Mouse (Mus musculus) neutrophil, adult 59 days (primary cell): ENCODE measurements around the gene Teddm1a. TPM values are rescaled to one million over a fixed set of nuclear protein-coding genes. Genes with fewer than 3 reads are reported as not detected.

ENCODE experiments used
- total RNA-seq, 2 experiments: library from RNA; stranded (reverse); gene quantifications; 1 replicate in 1 of 2; 2 replicates in 1 of 2; pipeline ENCODE4 v1.2.4; 2023

The Teddm1a gene
- total RNA-seq = not detected

GRCm38 (mm10) chr1:153891442-153891841 lies at the start of gene Teddm1a:
TSS of gene Teddm1a (plus strand) at chr1:153891742.

GRCm38 (mm10) chr1:153844042-153844441 lies 47.5 kb upstream of the Teddm1a start, which contains the start of gene Rgsl1:
TSS of gene Rgsl1 (minus strand) at chr1:153844142.

GRCm38 (mm10) chr1:153874045-153874444 lies 17.5 kb upstream of the Teddm1a start, which contains the start of gene Teddm1b:
TSS of gene Teddm1b (plus strand) at chr1:153874345.

GRCm38 (mm10) chr1:153899731-153900380 lies 8.3 kb downstream of the Teddm1a start, which contains the start of the genes Glul and Teddm2:
TSS of gene Glul (plus strand) at chr1:153899944.
TSS of gene Teddm2 (minus strand) at chr1:153900228.

Other genes with a start within 250 kb of the Teddm1a start
- gene Rgs8, start 238.7 kb upstream of the Teddm1a start, total RNA-seq = under 1 TPM in 1 of 2 experiments, not detected in 1; 0.07 TPM
- gene Rgs16, start 151.4 kb upstream of the Teddm1a start, total RNA-seq = 1 to 10 TPM in 1 of 2 experiments, under 1 TPM in 1; 0.44 to 1.8 TPM
- gene Rnasel, start 142.3 kb upstream of the Teddm1a start, total RNA-seq = 10 to 100 TPM; 86.4 to 92.9 TPM
- gene Rgsl1, start 47.6 kb upstream of the Teddm1a start, total RNA-seq = not detected
- under 1 TPM in 1 of 2 experiments, not detected in 1; 0.31 TPM for gene Teddm1b, start 17.4 kb upstream of the Teddm1a start, total RNA-seq
- 100 to 1,000 TPM; 154 to 181 TPM for gene Glul, start 8.2 kb downstream of the Teddm1a start, total RNA-seq
- gene Teddm2, start 8.5 kb downstream of the Teddm1a start, total RNA-seq = under 1 TPM; 0.22 to 0.51 TPM